Mouse (Mus musculus) heart, adult 2 months (tissue): Measurements from ENCODE around the gene Dhx29. TPM values are rescaled to one million over a fixed set of nuclear protein-coding genes. Genes with fewer than 3 reads are reported as not detected.

Experiments
- DNase-seq, 2 experiments: peaks; one replicate each; pipeline ENCODE4 v3.0.0; 2021
- H3K27ac ChIP-seq: fragments of 200-600 bp; 2 replicates; pipeline ENCODE4 v1.8.1; 2022
- H3K27me3 ChIP-seq: fragments of 200-500 bp; 2 replicates; pipeline ENCODE4 v1.6.1; 2012; ENCODE audit warnings: mild to moderate bottlenecking, low read length, inconsistent platforms, mixed read lengths; ENCODE audit not compliant: control insufficient read depth, insufficient read depth
- H3K36me3 ChIP-seq: fragments of 200-500 bp; 2 replicates; pipeline ENCODE4 v1.6.1; 2012; ENCODE audit warnings: low read length, inconsistent platforms; ENCODE audit not compliant: control insufficient read depth, insufficient read depth
- H3K4me1 ChIP-seq: fragments of 200-500 bp; 2 replicates; pipeline ENCODE4 v1.6.1; 2011; ENCODE audit warnings: low read length; ENCODE audit not compliant: control insufficient read depth, insufficient read depth
- H3K4me3 ChIP-seq: fragments of 200-600 bp; 2 replicates; pipeline ENCODE4 v1.8.1; 2022
- H3K79me2 ChIP-seq: fragments of 200-500 bp; replicated peaks from 2 replicates; pipeline ENCODE4 v1.6.1; 2012; ENCODE audit warnings: mild to moderate bottlenecking, inconsistent platforms, low read length, moderate library complexity, mixed read lengths; ENCODE audit not compliant: control insufficient read depth, insufficient read depth
- H3K9ac ChIP-seq: fragments of 200-500 bp; 2 replicates; pipeline ENCODE4 v1.6.1; 2012; ENCODE audit warnings: low read depth, mild to moderate bottlenecking, control low read depth, inconsistent platforms, low read length, mixed read lengths
- CTCF ChIP-seq: fragments of 200-600 bp; IDR thresholded peaks from 2 replicates; pipeline ENCODE4 v1.8.1; 2022; ENCODE audit warnings: antibody characterized with exemption, mild to moderate bottlenecking, moderate library complexity
- EP300 ChIP-seq: fragments of 200-500 bp; IDR thresholded peaks from 2 replicates; pipeline ENCODE4 v1.6.1; 2011; ENCODE audit warnings: low read depth, low read length, control low read depth; ENCODE audit not compliant: insufficient read depth
- POLR2A ChIP-seq: fragments of 200-500 bp; IDR thresholded peaks from 2 replicates; pipeline ENCODE4 v1.6.1; 2011; ENCODE audit warnings: mild to moderate bottlenecking, low read depth, low read length, control low read depth; ENCODE audit not compliant: insufficient read depth
- WGBS: fragments of 180-500 bp; shearing (Covaris S2); methylation state at CpG from one replicate; pipeline ENCODE4 v1.1.7; 2018; 5-methylcytosine and 5-hydroxymethylcytosine counted together
- intact Hi-C: fragments of 180-260 bp; cut with DNase I; formaldehyde crosslinking; loops from one replicate; pipeline ENCODE4 v1.15.1; 2025
- polyA plus RNA-seq: library from polyadenylated mRNA; depleted of rRNA; stranded (reverse); fragments of >200 nt; gene quantifications from 2 replicates; pipeline ENCODE4 v1.2.3, GENCODE M21; 2012
- total RNA-seq, 2 experiments: library from RNA; stranded (reverse); gene quantifications; 2 replicates each; pipeline ENCODE4 v1.2.3; 2021

Gene Dhx29
- total and polyA plus RNA-seq, 3 experiments, result 3.3 to 15.7 (median 14.2) TPM

DNA sequence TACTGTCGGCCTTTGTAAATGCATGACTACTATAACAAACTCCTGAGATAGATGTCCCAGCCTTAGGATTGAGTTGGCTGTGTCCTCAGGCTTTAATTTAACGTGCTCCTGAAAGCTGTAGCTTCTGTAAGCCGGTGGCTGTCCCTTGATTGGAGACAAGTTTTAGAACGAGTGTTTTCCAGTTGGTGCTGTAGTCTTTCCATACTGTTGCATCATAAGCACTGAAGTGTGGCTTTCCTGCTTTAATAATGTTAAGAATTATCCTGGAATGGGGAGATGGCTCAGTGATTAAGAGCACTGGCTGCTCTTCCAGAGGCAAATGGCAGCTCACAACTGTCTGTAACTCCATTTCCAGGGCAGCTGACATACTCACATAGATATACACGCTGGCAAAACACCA is 40.0 kb downstream of the Dhx29 start:
- H3K36me3 ChIP-seq, result no peaks in the 10 kb centered on the region; the same call in 1 of the 2 replicates

DNA sequence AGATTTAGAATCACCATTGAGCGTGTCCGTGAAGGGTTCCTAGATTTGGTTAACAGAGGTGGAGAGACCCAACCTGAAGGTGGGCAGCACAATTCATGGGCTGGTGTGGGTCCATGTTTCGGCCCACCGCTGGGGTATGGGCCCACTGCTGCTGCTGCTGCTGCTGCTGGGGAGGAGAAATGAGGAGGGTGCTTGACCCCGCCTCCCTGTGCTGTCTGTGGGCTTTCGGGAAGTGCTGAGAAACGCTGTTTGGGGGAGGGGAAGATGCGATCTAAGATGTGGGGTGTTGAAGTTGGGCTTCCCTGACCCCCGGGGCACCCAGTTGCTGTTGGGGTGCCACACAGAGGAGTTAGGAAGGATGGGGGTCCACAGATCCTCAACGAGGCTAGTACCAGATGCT is 49.5 kb downstream of the Dhx29 start:
- no peak overlapping the region for H3K27ac ChIP-seq
- no peak for TF ChIP-seq CTCF
- TF ChIP-seq POLR2A, result no peak
- TF ChIP-seq EP300, result no peak
- peaks cover 3% of the 10 kb centered on the region for H3K27me3 ChIP-seq
- H3K36me3 ChIP-seq, result no peaks in the 10 kb centered on the region
- 39% methylated on average over 10 of the region's 10 CpGs for WGBS
- no peaks in the 10 kb centered on the region for H3K79me2 ChIP-seq
- H3K4me1 ChIP-seq, result no peaks in the 10 kb centered on the region
- H3K4me3 ChIP-seq, result no peak overlapping the region
- no peak for DNase-seq
- intact Hi-C loops, result no loop called here
- H3K9ac ChIP-seq, result no peak overlapping the region

More for the DNA sequence above, 40.0 kb downstream of the Dhx29 start:
- H3K79me2 ChIP-seq, result no peaks in the 10 kb centered on the region
- no peak for TF ChIP-seq EP300
- TF ChIP-seq POLR2A, result no peak
- no peak for TF ChIP-seq CTCF
- H3K27me3 ChIP-seq, result no peaks in the 10 kb centered on the region
- no peak overlapping the region for H3K4me3 ChIP-seq
- no peak overlapping the region for H3K27ac ChIP-seq
- no peak overlapping the region for H3K9ac ChIP-seq
- intact Hi-C loops, result no loop called here
- DNase-seq, result no peak
- 95% methylated on average over 5 of the region's 5 CpGs for WGBS
- H3K4me1 ChIP-seq, result no peaks in the 10 kb centered on the region

DNA sequence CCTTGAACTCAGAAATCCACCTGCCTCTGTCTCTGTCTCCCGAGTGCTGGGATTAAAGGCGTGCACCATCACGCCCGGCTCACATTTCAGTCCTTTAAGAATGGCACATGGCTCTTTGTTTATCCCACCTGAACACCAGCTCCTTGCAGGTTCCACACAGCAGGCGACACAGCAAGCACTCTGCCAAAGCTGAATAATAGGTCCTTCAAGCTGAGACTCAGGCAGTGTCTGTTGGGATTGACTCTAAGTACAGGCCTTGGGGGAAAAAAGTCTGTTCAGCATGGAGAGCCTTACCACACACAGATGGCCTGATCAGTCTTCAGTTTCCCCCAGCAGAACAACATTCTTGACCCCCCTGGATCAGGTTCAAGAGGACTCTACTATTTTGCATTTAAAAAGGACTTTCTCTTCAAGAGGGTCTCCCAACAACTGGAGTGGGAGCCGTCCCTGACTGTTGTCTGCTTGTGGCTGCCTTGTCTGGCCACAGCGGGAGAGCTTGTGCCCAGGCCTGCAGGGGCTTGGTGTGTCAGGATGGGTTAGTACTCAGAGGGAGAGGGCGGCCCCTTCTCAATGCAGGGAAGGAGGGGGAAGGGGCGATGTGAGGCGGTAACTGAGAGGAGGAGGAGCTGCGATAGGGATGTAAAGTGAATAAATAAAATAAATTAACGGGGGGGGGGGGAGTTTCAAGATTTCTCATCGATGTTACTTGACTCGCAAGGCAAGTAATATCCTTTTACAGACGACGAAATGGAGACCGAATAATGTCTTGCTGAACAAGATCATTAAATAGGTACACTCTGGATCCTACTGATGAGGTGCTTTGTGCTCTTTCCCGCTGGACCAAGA is 58.6 kb downstream of the Dhx29 start:
- Histone ChIP-seq H3K4me3 (no peak overlapping the region), H3K79me2 (no peaks in the 10 kb centered on the region), H3K27ac (no peak overlapping the region), H3K4me1 (peaks cover 2% of the 10 kb centered on the region; the same call in 1 of the 2 replicates), H3K27me3 (peaks cover 16% of the 10 kb centered on the region), H3K36me3 (no peaks in the 10 kb centered on the region), H3K9ac (no peak overlapping the region)
- intact Hi-C loops, result loop anchor here (2.0 to 5.0 kb wide), 2 partner anchors 49 to 59 kb away; partner anchors contain the start of genes Cdc20b, Dhx29 and Mtrex
- DNase-seq, result no peak
- TF ChIP-seq POLR2A (no peak), EP300 (no peak)
- 33% methylated on average over 18 of the region's 18 CpGs for WGBS

DNA sequence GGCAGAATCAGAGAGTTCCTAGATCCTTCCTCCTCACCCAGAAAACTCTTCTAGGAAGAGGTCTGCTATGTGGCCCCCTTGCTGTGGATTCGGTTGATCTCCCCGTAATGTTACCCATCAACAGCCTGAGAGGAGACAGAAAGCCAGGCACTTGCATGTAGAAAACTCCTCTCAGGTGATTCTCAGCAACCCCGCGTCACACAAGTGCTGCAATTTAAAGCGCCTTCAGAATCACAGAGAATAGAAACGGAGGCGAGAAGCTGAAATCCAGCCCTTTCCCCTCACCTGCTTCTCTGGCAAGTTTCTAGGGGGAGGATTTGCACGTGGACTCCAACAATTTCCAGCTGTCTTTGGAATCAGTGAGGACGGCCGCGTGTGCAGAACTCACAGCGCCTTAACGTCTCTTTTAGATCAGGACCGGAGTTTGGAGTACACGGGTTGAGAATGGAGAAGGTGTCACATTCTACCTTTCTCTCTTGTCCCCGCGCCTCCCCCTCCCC is 59.2 kb downstream of the Dhx29 start:
- Histone ChIP-seq H3K9ac (no peak overlapping the region), H3K27me3 (peaks cover 16% of the 10 kb centered on the region), H3K4me1 (peaks cover 2% of the 10 kb centered on the region; the same call in 1 of the 2 replicates), H3K27ac (no peak overlapping the region), H3K79me2 (no peaks in the 10 kb centered on the region), H3K4me3 (no peak overlapping the region), H3K36me3 (no peaks in the 10 kb centered on the region)
- intact Hi-C loops, result loop anchor here (2.0 to 5.0 kb wide), 2 partner anchors 48 to 59 kb away; partner anchors contain the start of genes Cdc20b, Dhx29 and Mtrex
- 6% methylated on average over 17 of the region's 17 CpGs for WGBS
- TF ChIP-seq CTCF (no peak), POLR2A (no peak), EP300 (no peak)
- DNase-seq, result no peak

DNA sequence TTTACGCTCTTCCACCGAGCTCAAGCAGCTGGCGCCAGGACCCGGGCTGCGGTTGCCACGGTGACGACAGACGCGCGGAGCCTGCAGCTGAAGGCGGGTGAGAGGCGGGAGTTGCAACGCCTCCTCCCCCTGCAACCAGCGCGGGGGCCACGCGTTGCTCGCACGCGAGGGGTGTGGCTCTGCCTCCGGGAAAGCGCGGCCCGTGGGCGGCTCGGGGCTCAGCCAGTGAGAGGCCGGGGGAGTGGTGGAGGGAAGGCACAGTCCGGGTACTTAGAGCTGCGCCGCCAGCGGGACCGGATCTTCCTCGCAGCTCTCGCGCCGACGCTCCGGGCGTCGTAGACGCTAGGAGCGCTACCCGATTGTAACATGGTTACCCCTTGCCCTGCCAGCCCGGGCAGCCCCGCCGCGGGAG is 60.3 kb downstream of the Dhx29 start, which contains the start of gene Ccno:
TSS of gene Ccno (plus strand) at position 271 of the 412 bp plus-strand sequence.
- intact Hi-C loops, result loop anchor here (2.0 to 5.0 kb wide), 2 partner anchors 47 to 60 kb away; partner anchors contain the start of genes Cdc20b, Dhx29 and Mtrex

More for the DNA sequence above, 60.3 kb downstream of the Dhx29 start, which contains the start of gene Ccno:
- no peaks in the 10 kb centered on the region for H3K79me2 ChIP-seq
- H3K9ac ChIP-seq, result peak within 1 kb of the TSS; percentile 44; the same call in 1 of the 2 replicates
- H3K27me3 ChIP-seq, result peaks cover 16% of the 10 kb centered on the region
- H3K36me3 ChIP-seq, result no peaks in the 10 kb centered on the region
- TF ChIP-seq EP300 (peak; percentile 75), CTCF (no peak), POLR2A (peak; percentile 67; the same call in 1 of the 2 replicates)
- H3K4me3 ChIP-seq, result peak within 1 kb of the TSS; percentile 50
- H3K4me1 ChIP-seq, result peaks cover 2% of the 10 kb centered on the region; the same call in 1 of the 2 replicates
- H3K27ac ChIP-seq, result no peak within 1 kb of the TSS
- peak; percentile 91 to 95 for DNase-seq
- WGBS, result under 1% methylated on average over 47 of the region's 47 CpGs
